Mouse (Mus musculus) spleen, adult 2 months (tissue): Measurements from ENCODE around the gene Mrps10.

Experiments used
- CTCF ChIP-seq: fragments of 200-500 bp; IDR thresholded peaks from 2 replicates; pipeline ENCODE4 v1.5.1; 2011; ENCODE audit warnings: mild to moderate bottlenecking, inconsistent platforms; ENCODE audit not compliant: insufficient read depth, insufficient read length, insufficient replicate concordance; ENCODE audit errors: extremely low read depth
- POLR2A ChIP-seq: fragments of 200-500 bp; IDR thresholded peaks from 2 replicates; pipeline ENCODE4 v1.6.1; 2011; ENCODE audit warnings: low read depth, low read length, inconsistent platforms

DNA sequence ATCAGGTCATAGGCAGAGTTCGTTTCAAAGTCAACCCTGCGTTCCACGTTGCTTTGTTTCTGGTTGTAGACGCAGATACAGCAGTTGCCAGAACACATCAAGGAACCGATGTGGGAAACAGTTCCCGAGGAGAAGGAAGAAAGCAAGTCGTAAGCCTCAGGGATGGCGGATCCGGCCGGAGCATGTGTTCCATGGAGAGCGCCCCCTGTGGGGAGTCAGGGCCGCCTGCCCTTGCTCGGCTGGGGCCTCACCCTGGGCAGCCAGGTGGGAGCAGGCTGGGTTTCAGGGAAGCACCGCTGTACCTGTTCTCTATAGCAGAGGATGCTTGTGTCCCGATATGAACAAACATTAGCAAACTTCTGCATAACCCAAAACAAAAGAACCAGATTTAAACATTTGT lies 9.4 kb downstream of the Mrps10 start:
- no peak for TF ChIP-seq CTCF
- TF ChIP-seq POLR2A: no peak
